Mouse (Mus musculus): ENCODE measurements around the gene Ipo5. TPM values are rescaled to one million over a fixed set of nuclear protein-coding genes. Genes with fewer than 3 reads are reported as not detected.

Ipo5 gene
- total RNA-seq, 4 experiments from 2014 or later: 113 to 131 (median 125) TPM

DNA sequence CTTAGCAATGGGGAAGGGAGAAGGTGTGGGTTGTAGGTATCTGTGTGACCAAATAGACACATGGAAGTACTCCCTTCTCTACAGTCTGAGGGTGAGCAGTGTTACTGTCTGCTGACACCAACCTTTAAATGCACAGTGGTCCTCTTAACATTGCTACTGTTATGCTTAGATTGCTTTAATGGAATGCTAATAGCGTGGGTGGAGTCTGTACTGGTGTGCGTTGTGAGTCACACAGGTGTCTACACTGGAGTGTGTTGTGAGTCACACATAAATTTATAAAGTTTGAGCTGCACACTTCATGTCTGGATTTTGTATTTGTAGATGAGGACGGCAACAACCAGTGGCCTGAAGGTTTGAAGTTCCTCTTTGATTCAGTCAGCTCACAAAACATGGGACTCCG lies 10.8 kb downstream of the Ipo5 start:
- no peak for DNase-seq (ENCODE audit: low spot score)

DNA sequence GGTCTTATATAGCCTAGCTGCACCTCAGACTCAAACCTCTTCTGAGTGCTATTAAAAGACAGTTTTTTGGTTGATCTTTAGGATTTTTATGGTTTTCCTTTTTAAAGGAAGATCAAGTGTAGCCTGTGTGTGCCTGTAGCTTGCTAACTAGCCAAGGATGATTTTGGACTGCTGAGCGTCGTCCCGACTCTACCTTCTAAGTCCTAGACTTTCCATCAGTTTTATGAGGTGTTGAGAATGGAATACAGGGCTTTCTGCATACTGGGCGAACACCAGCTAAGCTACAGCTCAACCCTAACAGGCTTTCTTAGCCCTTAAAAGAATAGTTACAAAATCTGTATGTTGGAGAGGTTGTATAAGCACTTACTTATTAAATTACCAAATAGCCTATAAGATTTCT lies 13.0 kb downstream of the Ipo5 start:
- no peak for DNase-seq (ENCODE audit: low spot score)

DNA sequence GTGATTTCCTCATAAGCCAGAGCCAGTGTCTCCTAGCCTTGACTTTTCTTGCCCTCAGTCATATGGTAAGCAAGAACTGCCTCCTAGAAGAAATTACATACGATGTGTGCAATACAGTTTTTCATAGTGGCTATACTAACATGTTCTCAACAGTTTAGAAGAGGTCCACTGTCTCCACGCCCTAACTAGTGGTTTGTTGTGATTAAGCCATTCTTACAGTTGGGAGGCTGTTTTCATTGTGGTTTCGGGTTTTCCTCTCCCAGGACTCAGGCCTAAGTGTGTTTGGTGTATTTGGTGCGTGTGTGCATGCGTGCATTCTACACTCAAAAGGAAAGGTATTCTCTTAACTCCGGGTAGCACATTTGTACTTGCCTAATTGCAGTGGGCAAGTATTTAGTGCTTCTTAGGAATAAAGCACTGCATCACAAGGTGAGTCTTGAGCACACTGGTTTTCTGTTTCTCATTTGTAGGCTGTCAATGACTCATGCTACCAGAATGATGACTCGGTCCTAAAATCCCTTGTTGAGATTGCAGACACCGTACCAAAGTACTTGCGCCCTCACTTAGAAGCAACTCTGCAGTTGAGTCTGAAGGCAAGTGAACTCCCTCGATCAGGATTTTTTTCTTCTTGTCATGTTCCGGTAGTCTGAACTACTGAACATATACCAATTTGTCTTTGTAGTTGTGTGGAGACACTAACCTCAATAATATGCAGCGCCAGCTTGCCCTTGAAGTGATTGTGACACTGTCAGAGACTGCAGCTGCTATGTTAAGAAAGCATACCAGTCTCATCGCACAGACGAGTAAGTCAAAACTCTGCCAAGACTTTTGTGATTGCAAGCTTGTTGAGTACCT lies 14.9 kb downstream of the Ipo5 start:
- no peak for DNase-seq (ENCODE audit: low spot score)

GRCm38 (mm10) chr14:120931236-120931635 lies 20.2 kb downstream of the Ipo5 start:
- DNase-seq (ENCODE audit: low spot score): no peak

GRCm38 (mm10) chr14:120933624-120934023 lies 22.6 kb downstream of the Ipo5 start:
- DNase-seq (ENCODE audit: low spot score): no peak

GRCm38 (mm10) chr14:120937102-120937501 lies 26.1 kb downstream of the Ipo5 start:
- no peak for DNase-seq (ENCODE audit: low spot score)

GRCm38 (mm10) chr14:120942803-120943202 lies 31.8 kb downstream of the Ipo5 start:
- no peak for DNase-seq (ENCODE audit: low spot score)

GRCm38 (mm10) chr14:120945146-120945545 lies 34.1 kb downstream of the Ipo5 start:
- DNase-seq (ENCODE audit: low spot score): no peak

DNA sequence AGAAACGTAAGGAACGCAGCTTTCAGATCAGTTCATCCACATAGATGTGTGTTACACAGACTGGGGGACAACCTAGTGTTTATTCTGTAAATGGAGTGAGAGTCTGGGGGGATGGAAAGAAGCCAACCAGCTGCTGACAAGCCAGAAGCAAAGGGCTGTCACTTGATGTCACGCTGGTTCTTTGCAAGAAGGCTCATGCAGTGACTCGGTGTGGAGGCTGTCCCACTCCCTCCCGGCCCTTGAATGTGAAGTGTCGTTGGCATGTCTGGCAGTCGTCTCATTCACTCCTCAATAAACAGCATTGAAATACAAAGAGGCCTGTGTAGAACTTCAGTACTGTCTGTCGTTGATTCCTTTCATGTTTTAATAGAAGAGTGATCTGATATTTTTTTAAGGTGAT lies 36.1 kb downstream of the Ipo5 start:
- DNase-seq (ENCODE audit: low spot score): no peak

GRCm38 (mm10) chr14:120949002-120949401 lies 38.0 kb downstream of the Ipo5 start:
- no peak for DNase-seq (ENCODE audit: low spot score)

DNA sequence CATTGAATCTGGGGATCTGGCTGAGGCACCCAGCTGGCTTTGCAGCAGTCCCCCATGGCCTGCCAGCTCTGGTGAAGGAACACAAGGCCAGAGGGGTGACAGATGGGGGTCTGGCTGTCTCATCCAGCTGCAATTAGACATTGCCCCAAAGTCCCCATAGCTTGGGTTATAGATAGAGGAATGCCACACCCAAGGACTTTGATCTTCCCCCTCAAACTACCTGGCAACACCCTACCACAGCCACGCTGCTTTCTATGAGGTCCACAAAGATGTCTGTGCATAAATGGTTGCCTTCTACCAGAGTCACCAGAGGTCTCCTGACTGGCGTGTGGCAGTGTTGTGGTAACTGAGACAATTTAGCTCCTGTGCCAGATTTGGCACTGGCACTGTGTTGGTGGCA lies 39.0 kb downstream of the Ipo5 start:
- DNase-seq (ENCODE audit: low spot score): no peak

DNA sequence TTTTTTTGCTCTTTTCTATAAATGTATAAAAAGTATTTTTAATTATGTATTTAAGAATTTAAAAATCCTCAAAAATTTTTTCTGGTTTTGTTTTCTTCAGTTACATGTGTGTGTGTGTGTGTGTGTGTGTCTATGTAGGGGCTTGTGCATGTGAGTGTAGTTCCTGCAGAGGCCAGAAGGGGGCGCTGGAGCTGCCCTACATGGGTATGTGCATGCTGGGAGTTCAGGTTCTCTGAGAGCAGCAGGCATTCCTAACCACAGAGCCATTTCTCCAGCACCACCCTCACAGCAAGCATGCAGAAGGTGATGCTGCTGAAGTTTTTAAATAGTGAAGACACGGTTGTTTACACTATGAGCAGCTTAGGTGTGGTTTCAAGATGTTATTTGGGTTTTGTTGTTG lies 41.4 kb downstream of the Ipo5 start:
- no peak for DNase-seq (ENCODE audit: low spot score)

DNA sequence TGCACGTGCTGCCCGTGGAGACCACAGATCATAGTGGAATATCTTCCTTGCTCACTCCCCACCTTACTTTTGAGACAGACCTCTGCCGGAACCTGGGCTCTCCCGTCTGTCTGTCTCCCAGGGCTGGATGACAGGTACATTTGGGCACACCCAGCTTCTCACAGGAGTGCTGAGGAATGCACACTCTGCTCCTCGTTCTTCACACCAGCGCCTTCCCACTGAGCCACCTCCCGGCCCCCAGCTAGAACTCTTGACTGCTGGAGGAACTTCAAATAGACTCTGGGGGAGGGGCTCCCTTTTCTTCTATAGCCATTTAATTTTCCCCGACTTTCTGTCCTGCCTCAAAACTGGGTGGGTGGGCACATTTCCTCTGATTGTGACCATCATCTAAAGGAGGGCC lies 49.5 kb downstream of the Ipo5 start:
- no peak for DNase-seq (ENCODE audit: low spot score)

DNA sequence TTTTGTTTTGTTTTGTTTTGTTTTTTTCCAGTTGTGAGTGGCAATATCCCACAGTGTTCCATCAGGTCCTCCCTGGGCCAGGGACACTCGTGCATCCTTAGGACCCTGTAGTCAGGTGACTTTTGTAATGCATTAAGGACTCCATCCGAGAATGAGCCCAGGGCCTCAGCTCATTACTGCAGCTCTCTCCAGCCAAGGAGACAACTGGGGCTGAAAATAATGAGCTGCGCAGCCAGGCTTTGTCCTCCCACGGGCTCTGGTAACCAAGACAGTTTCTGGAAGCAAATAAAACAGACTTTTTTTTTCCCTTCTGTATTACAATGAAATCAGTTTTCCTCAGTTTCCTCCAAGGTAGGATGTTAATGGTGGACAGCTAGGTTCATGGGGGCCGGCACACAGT lies 50.0 kb downstream of the Ipo5 start:
- no peak for DNase-seq (ENCODE audit: low spot score)

DNA sequence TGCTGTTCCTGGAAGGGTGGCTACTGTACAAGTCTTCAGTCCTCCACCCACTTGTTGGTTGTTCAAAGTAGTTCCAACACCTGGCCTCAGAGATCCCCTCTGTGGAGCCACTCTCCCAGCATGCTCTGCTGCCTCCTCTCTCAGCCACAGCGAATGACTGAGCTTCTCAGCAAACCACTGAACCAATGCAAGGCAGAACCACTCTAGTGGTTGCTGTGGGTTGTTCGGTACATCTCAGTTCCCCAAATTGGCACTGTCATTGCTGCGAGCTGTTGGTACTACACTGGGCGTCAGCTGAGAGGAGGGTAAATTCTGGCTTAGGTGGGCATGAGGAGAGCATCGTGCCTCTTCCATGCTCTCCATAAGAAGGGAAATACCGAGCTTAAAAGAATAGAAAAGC lies 56.0 kb downstream of the Ipo5 start:
- no peak for DNase-seq (ENCODE audit: low spot score)

- DNase-seq (ENCODE audit: low spot score): no peak
Observed at GRCm38 (mm10) chr14:120968723-120969122, 57.7 kb downstream of the Ipo5 start.

DNA sequence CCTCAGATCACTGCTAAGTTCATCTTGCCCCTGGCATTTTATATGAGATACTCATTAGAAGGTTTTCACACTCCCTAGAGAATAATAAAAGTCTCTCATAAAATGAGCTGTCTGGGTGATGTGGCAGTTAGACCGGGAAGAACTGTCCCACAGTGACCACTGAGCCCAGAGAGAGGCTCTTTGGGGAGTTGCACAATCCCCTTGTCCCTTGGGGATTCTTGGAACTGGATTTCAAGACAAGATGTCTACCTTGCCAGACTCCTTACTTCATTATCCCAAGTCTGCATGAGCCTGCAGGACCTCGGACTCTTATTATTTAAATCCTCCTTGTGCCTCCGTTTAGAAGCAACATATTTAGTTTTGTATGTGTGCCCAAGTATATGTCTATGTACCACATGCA lies 58.6 kb downstream of the Ipo5 start:
- no peak for DNase-seq (ENCODE audit: low spot score)

DNA sequence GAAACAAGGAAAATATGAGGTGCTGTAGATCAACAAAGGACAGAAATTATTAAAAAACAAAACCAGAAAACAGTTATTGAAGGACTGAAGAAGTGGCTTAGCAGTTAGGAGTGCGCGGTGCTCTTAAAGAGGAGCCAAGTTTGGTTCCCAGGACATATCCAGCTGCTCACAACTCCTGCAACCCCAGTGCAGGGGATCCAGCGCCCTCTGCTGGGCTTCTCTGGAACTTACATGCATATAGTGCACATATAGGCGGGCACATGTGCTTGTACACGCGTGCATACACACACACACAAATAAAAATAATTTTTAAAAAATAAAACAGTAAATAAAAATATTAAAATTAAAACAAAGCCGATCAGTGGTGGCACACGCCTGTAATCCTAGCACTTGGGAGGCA lies 59.6 kb downstream of the Ipo5 start:
- no peak for DNase-seq (ENCODE audit: low spot score)

GRCm38 (mm10) chr14:120971313-120971712 lies 60.3 kb downstream of the Ipo5 start:
- DNase-seq (ENCODE audit: low spot score): no peak

DNA sequence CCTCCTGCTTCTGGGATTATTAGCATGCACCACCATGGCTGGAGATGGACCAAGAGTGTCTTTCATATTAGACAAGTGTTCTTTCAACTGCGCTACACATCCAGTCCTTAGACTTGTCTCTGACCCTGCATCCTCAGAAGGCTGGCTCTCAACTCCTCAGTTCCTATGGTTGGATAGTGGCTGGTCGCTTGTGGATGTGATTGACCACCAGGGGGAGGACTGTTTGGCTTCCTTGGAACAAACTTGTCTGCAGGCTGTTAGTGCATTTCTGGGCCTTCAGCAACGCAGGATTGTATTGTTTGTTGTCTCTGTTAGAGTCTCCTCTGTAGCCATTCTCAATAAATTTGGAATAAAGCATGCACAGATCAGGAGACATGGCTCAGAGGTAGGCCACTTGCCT lies 68.5 kb downstream of the Ipo5 start:
- peak; percentile 0 for DNase-seq (ENCODE audit: low spot score)

DNA sequence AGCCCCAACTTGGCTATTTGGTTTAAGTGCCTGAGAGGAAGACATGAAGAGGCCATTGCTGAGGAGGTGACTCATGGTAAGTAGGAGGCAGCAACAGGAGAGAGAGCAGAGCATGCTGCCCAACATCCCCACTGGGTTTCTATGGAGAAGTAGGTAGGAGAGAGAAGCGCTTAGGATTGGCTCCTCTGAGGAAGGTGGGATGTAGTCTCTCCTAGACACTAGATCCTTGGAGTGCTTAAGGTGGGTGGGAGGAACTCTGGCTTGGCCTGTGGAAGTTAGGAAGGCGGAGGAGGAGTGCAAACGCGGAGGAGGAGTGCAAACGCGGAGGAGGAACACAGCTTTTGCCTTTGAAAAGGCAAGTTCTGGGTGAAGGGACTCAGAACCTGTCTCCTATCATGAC lies 78.1 kb downstream of the Ipo5 start:
- DNase-seq (ENCODE audit: low spot score): no peak

Data from heart, adult 8-10 months (tissue).